Mouse (Mus musculus) intestine, embryonic 15.5 days (tissue): ENCODE measurements around the gene A4galt. TPM values are rescaled to one million over a fixed set of nuclear protein-coding genes. Genes with fewer than 3 reads are reported as not detected.

Experiments used
- ATAC-seq: fragments of 200-750 bp; cut with Nextera tagmentation; 2 replicates; pipeline ENCODE4 v1.8.0; 2017; ENCODE audit warnings: moderate TSS enrichment, moderate library complexity
- H3K27ac ChIP-seq: fragments of 300-500 bp; sonication (generic); 2 replicates; pipeline ENCODE4 v1.5.1; 2015; ENCODE audit warnings: mild to moderate bottlenecking, inconsistent platforms
- H3K27me3 ChIP-seq: fragments of 300-500 bp; sonication (generic); replicated peaks from 2 replicates; pipeline ENCODE4 v1.6.1; 2015; ENCODE audit warnings: inconsistent platforms
- H3K36me3 ChIP-seq: fragments of 300-500 bp; sonication (generic); 2 replicates; pipeline ENCODE4 v1.6.1; 2015; ENCODE audit warnings: inconsistent platforms
- H3K4me1 ChIP-seq: fragments of 300-500 bp; sonication (generic); replicated peaks from 2 replicates; pipeline ENCODE4 v1.6.1; 2015; ENCODE audit warnings: inconsistent platforms
- H3K4me2 ChIP-seq: fragments of 300-500 bp; sonication (generic); replicated peaks from 2 replicates; pipeline ENCODE4 v1.6.1; 2015; ENCODE audit warnings: mild to moderate bottlenecking, inconsistent platforms
- H3K4me3 ChIP-seq: fragments of 300-500 bp; sonication (generic); replicated peaks from 2 replicates; pipeline ENCODE4 v1.5.1; 2015; ENCODE audit warnings: inconsistent platforms
- H3K9ac ChIP-seq: fragments of 300-500 bp; sonication (generic); 2 replicates; pipeline ENCODE4 v1.6.1; 2015; ENCODE audit warnings: inconsistent platforms
- H3K9me3 ChIP-seq: fragments of 300-500 bp; sonication (generic); 2 replicates; pipeline ENCODE4 v1.6.1; 2016; ENCODE audit warnings: inconsistent platforms
- WGBS: fragments of 180-500 bp; shearing (Covaris S2); methylation state at CpG from one replicate; pipeline ENCODE4 v1.1.7; 2015; 5-methylcytosine and 5-hydroxymethylcytosine counted together
- polyA plus RNA-seq: library from polyadenylated mRNA; unstranded; fragments of >200 nt; fragmentation: Nextera tagmentation; extraction: Ambion mirVana; gene quantifications from 2 replicates; pipeline ENCODE4 v1.2.1, GENCODE M21; 2015

A4galt gene
- polyA plus RNA-seq, 1 experiment from 2014 or later, result 3.3 TPM

- 0 out of 2 replicates have a peak, but pooled peaks cover 3% of the 10 kb centered on the region for H3K9me3 ChIP-seq
- H3K4me1 ChIP-seq, result peaks cover 9% of the 10 kb centered on the region; the same call in 1 of the 2 replicates
- ATAC-seq, result peak; percentile 86
- H3K27me3 ChIP-seq, result no peaks in the 10 kb centered on the region
- H3K27ac ChIP-seq, result peak overlapping the region; percentile 83
- H3K9ac ChIP-seq, result no peak overlapping the region
- no peak overlapping the region for H3K4me3 ChIP-seq
- no peaks in the 10 kb centered on the region for H3K36me3 ChIP-seq
- H3K4me2 ChIP-seq, result no peak overlapping the region
- WGBS, result 29% methylated on average over 5 of the region's 5 CpGs
These were observed 36.0 kb downstream of the A4galt start for GRCm38 (mm10) chr15:83215322-83216216.

GRCm38 (mm10) chr15:83210229-83210628 is 41.3 kb downstream of the A4galt start:
- Histone ChIP-seq H3K4me1 (peaks cover 9% of the 10 kb centered on the region), H3K4me2 (peak overlapping the region; percentile 59), H3K27me3 (no peaks in the 10 kb centered on the region), H3K27ac (no peak overlapping the region), H3K4me3 (peak overlapping the region; percentile 13), H3K9ac (no peak overlapping the region), H3K9me3 (no peaks in the 10 kb centered on the region), H3K36me3 (no peaks in the 10 kb centered on the region)
- 17% methylated on average over 11 of the region's 11 CpGs for WGBS
- ATAC-seq, result peak; percentile 51; the same call in 1 of the 2 replicates

GRCm38 (mm10) chr15:83209719-83210118 is 41.9 kb downstream of the A4galt start:
- Histone ChIP-seq H3K27me3 (no peaks in the 10 kb centered on the region), H3K27ac (no peak overlapping the region), H3K9me3 (no peaks in the 10 kb centered on the region), H3K4me1 (peaks cover 9% of the 10 kb centered on the region; the same call in 1 of the 2 replicates), H3K4me2 (peak overlapping the region; percentile 59), H3K36me3 (no peaks in the 10 kb centered on the region), H3K9ac (no peak overlapping the region), H3K4me3 (peak overlapping the region; percentile 13)
- ATAC-seq, result no peak
- WGBS, result 16% methylated on average over 10 of the region's 10 CpGs

GRCm38 (mm10) chr15:83209092-83209695 is 42.4 kb downstream of the A4galt start:
- ATAC-seq, result no peak
- no peaks in the 10 kb centered on the region for H3K36me3 ChIP-seq
- no peak overlapping the region for H3K27ac ChIP-seq
- peak overlapping the region; percentile 13; the same call in 1 of the 2 replicates for H3K4me3 ChIP-seq
- peak overlapping the region; percentile 59 for H3K4me2 ChIP-seq
- H3K9ac ChIP-seq, result no peak overlapping the region
- WGBS, result 40% methylated on average over 4 of the region's 4 CpGs
- H3K4me1 ChIP-seq, result peaks cover 11% of the 10 kb centered on the region; the same call in 1 of the 2 replicates
- H3K9me3 ChIP-seq, result no peaks in the 10 kb centered on the region
- H3K27me3 ChIP-seq, result no peaks in the 10 kb centered on the region

- no peak overlapping the region for H3K27ac ChIP-seq
- H3K9ac ChIP-seq, result no peak overlapping the region
- WGBS, result 15% methylated on average over 10 of the region's 10 CpGs
- peaks cover 11% of the 10 kb centered on the region; the same call in 1 of the 2 replicates for H3K4me1 ChIP-seq
- no peaks in the 10 kb centered on the region for H3K9me3 ChIP-seq
- peak; percentile 61 for ATAC-seq
- H3K4me3 ChIP-seq, result no peak overlapping the region
- H3K27me3 ChIP-seq, result no peaks in the 10 kb centered on the region
- H3K4me2 ChIP-seq, result peak overlapping the region; percentile 47
- no peaks in the 10 kb centered on the region for H3K36me3 ChIP-seq
These were observed 46.7 kb downstream of the A4galt start for GRCm38 (mm10) chr15:83204731-83205451.

GRCm38 (mm10) chr15:83202412-83202811 is 49.2 kb downstream of the A4galt start:
- 60% methylated on average over 4 of the region's 4 CpGs for WGBS
- H3K4me1 ChIP-seq, result peaks cover 4% of the 10 kb centered on the region; the same call in 1 of the 2 replicates
- no peaks in the 10 kb centered on the region for H3K9me3 ChIP-seq
- H3K9ac ChIP-seq, result no peak overlapping the region
- H3K4me3 ChIP-seq, result no peak overlapping the region
- no peak overlapping the region for H3K4me2 ChIP-seq
- H3K27ac ChIP-seq, result no peak overlapping the region
- ATAC-seq, result no peak
- H3K36me3 ChIP-seq, result no peaks in the 10 kb centered on the region
- H3K27me3 ChIP-seq, result no peaks in the 10 kb centered on the region

GRCm38 (mm10) chr15:83193413-83193812 is 58.2 kb downstream of the A4galt start:
- no peak overlapping the region for H3K9ac ChIP-seq
- no peak overlapping the region for H3K27ac ChIP-seq
- no peak for ATAC-seq
- no peaks in the 10 kb centered on the region for H3K36me3 ChIP-seq
- 92% methylated on average over 4 of the region's 4 CpGs for WGBS
- H3K27me3 ChIP-seq, result no peaks in the 10 kb centered on the region
- H3K4me2 ChIP-seq, result no peak overlapping the region
- H3K4me1 ChIP-seq, result no peaks in the 10 kb centered on the region
- no peaks in the 10 kb centered on the region for H3K9me3 ChIP-seq
- H3K4me3 ChIP-seq, result no peak overlapping the region

- Histone ChIP-seq H3K4me3 (no peak overlapping the region), H3K27ac (no peak overlapping the region), H3K4me2 (no peak overlapping the region), H3K27me3 (no peaks in the 10 kb centered on the region), H3K9ac (no peak overlapping the region), H3K36me3 (no peaks in the 10 kb centered on the region), H3K4me1 (peaks cover 6% of the 10 kb centered on the region), H3K9me3 (no peaks in the 10 kb centered on the region)
- WGBS, result 63% methylated on average over 5 of the region's 5 CpGs
- ATAC-seq, result no peak
These were observed 69.2 kb downstream of the A4galt start for GRCm38 (mm10) chr15:83182351-83182750.

- no peak overlapping the region for H3K4me3 ChIP-seq
- H3K4me1 ChIP-seq, result peaks cover 6% of the 10 kb centered on the region
- 47% methylated on average over 4 of the region's 4 CpGs for WGBS
- no peak for ATAC-seq
- H3K4me2 ChIP-seq, result no peak overlapping the region
- no peak overlapping the region for H3K27ac ChIP-seq
- H3K9ac ChIP-seq, result no peak overlapping the region
- H3K27me3 ChIP-seq, result no peaks in the 10 kb centered on the region
- H3K9me3 ChIP-seq, result no peaks in the 10 kb centered on the region
- no peaks in the 10 kb centered on the region for H3K36me3 ChIP-seq
These were observed 69.7 kb downstream of the A4galt start for GRCm38 (mm10) chr15:83181800-83182330.

GRCm38 (mm10) chr15:83180004-83180403 is 71.6 kb downstream of the A4galt start:
- H3K9me3 ChIP-seq, result no peaks in the 10 kb centered on the region
- H3K4me2 ChIP-seq, result no peak overlapping the region
- no peaks in the 10 kb centered on the region for H3K36me3 ChIP-seq
- 83% methylated on average over 6 of the region's 6 CpGs for WGBS
- no peak overlapping the region for H3K4me3 ChIP-seq
- no peak overlapping the region for H3K9ac ChIP-seq
- no peaks in the 10 kb centered on the region for H3K27me3 ChIP-seq
- H3K4me1 ChIP-seq, result peaks cover 6% of the 10 kb centered on the region
- H3K27ac ChIP-seq, result no peak overlapping the region
- ATAC-seq, result no peak
